Mouse (Mus musculus): ENCODE data around the gene Prkca.

Gene Prkca

GRCm38 (mm10) chr11:108297956-108298355 lies 45.8 kb downstream of the Prkca start:
- no peak for DNase-seq (ENCODE audit: low read depth, low spot score)

- no peak for DNase-seq (ENCODE audit: low read depth, low spot score)
Measured at GRCm38 (mm10) chr11:108295373-108295772, 48.4 kb downstream of the Prkca start.

- no peak for DNase-seq (ENCODE audit: low read depth, low spot score)
Measured at GRCm38 (mm10) chr11:108294305-108294813, 49.4 kb downstream of the Prkca start.

- DNase-seq (ENCODE audit: low read depth, low spot score): no peak
Measured at GRCm38 (mm10) chr11:108293843-108294242, 49.9 kb downstream of the Prkca start.

- DNase-seq (ENCODE audit: low read depth, low spot score): no peak
Measured at GRCm38 (mm10) chr11:108289192-108289591, 54.5 kb downstream of the Prkca start.

GRCm38 (mm10) chr11:108287321-108287720 lies 56.4 kb downstream of the Prkca start:
- DNase-seq (ENCODE audit: low read depth, low spot score): no peak

GRCm38 (mm10) chr11:108285046-108285445 lies 58.7 kb downstream of the Prkca start:
- no peak for DNase-seq (ENCODE audit: low read depth, low spot score)

GRCm38 (mm10) chr11:108282850-108283459 lies 60.8 kb downstream of the Prkca start:
- DNase-seq (ENCODE audit: low read depth, low spot score): no peak

GRCm38 (mm10) chr11:108279748-108280373 lies 63.9 kb downstream of the Prkca start:
- DNase-seq (ENCODE audit: low read depth, low spot score): peak; percentile 52

GRCm38 (mm10) chr11:108277096-108277495 lies 66.6 kb downstream of the Prkca start:
- no peak for DNase-seq (ENCODE audit: low read depth, low spot score)

- DNase-seq (ENCODE audit: low read depth, low spot score): no peak
Measured at GRCm38 (mm10) chr11:108276148-108276547, 67.6 kb downstream of the Prkca start.

- DNase-seq (ENCODE audit: low read depth, low spot score): no peak
Measured at GRCm38 (mm10) chr11:108274046-108274445, 69.7 kb downstream of the Prkca start.

- peak; percentile 81 for DNase-seq (ENCODE audit: low read depth, low spot score)
Measured at GRCm38 (mm10) chr11:108273415-108273965, 70.2 kb downstream of the Prkca start.

GRCm38 (mm10) chr11:108272601-108273414 lies 70.9 kb downstream of the Prkca start:
- DNase-seq (ENCODE audit: low read depth, low spot score): peak; percentile 81

- peak; percentile 89 for DNase-seq (ENCODE audit: low read depth, low spot score)
Measured at GRCm38 (mm10) chr11:108271305-108271704, 72.4 kb downstream of the Prkca start.

- DNase-seq (ENCODE audit: low read depth, low spot score): no peak
Measured at GRCm38 (mm10) chr11:108269516-108269915, 74.2 kb downstream of the Prkca start.

GRCm38 (mm10) chr11:108268421-108269322 lies 75.1 kb downstream of the Prkca start:
- DNase-seq (ENCODE audit: low read depth, low spot score): no peak

- DNase-seq (ENCODE audit: low read depth, low spot score): no peak
Measured at GRCm38 (mm10) chr11:108267825-108268224, 75.9 kb downstream of the Prkca start.

- DNase-seq (ENCODE audit: low read depth, low spot score): no peak
Measured at GRCm38 (mm10) chr11:108267066-108267465, 76.7 kb downstream of the Prkca start.

GRCm38 (mm10) chr11:108263868-108264267 lies 79.9 kb downstream of the Prkca start:
- no peak for DNase-seq (ENCODE audit: low read depth, low spot score)

GRCm38 (mm10) chr11:108263406-108263805 lies 80.3 kb downstream of the Prkca start:
- DNase-seq (ENCODE audit: low read depth, low spot score): no peak
